9 mouse cellular contexts compared by ENCODE assay signal in the genomic region with DNA sequence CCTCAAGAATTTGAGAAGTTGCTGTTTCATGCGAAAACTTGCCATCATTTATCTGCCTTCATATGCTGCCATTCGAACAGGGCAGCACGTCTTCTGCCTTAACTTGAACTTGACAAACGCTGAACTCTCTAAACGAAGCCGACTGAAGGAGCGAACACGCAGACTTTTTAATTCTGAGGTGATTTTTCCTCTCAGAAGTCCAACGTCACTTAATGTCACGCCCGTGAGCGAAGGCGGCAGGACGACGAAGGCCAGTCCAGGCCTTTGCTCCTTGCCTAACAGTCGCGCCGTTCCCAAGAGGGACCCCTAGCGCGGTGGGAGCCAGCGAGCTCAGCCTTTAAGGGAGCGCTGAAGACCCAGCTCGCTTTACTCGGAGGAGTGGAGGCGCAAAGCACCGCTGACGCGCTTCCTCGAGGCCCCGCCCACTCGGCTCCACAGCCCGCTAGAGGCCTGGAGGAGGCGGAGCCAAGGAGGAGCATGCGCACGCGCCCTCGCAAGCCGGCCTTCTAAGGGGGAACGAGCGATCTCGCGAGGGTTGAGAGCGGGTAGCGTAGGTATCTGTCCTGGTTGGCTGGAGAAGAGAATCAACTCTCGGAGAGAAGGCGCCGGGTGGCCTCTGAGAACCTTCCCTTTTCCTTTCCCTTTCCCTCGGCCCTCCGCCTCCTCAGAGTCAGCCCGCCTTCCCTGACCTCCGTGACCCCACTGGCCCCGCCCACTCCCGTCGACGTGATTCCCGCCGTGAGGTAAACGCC. TPM values are rescaled to one million over a fixed set of nuclear protein-coding genes. Genes with fewer than 3 reads are reported as not detected.
DNase-seq lines count a peak whose midpoint lies in the region; ATAC-seq and TF ChIP-seq lines count a peak whose summit lies in the region.
"Not testable (repeated sequence)": the region's sequence is repeated elsewhere in the genome, so short reads cannot be mapped to it uniquely, and the experiment has no call there.
"Had no signal": no experiment of that assay in that cellular context is flagged by ENCODE, and none has a peak within 500 bp of the region (broad histone marks: within the 10 kb centered on the region; RNA-seq: fewer than 3 reads in every experiment).

No protein-coding gene starts in this region.

- TF ChIP-seq POLR2A in ES-Bruce4 (IDR thresholded peaks at IDR 0.05; ENCODE audit: insufficient read depth, low read length): not testable (repeated sequence)

- H3K4me3 ChIP-seq in ES-Bruce4 (ENCODE audit: low read depth, low read length): peak overlapping the region; percentile 66
- H3K4me3 ChIP-seq in hindbrain, embryonic 11.5 days (ENCODE audit: low read depth, low read length): peak overlapping the region; percentile 8; the same call in 1 of the 2 replicates
- H3K4me3 ChIP-seq in kidney, postnatal 0 days (replicated peaks; ENCODE audit: low read depth, low read length); midbrain, embryonic 16.5 days (ENCODE audit: low read depth, low read length): not testable (repeated sequence)
- 0 out of 2 replicates have a peak overlapping the region, but pooled peaks have one; percentile 0 for H3K4me3 ChIP-seq in liver, embryonic 15.5 days (replicated peaks)
- peak overlapping the region; percentile 1; the same call in 1 of the 2 replicates for H3K4me3 ChIP-seq in stomach, postnatal 0 days (ENCODE audit: low read depth, low read length)

- not testable (repeated sequence) for H3K36me3 ChIP-seq in ES-Bruce4 (ENCODE audit: control insufficient read depth, insufficient read depth, low read length, poor library complexity, severe bottlenecking); hindbrain, embryonic 11.5 days (ENCODE audit: control insufficient read depth, insufficient read depth, low read length); kidney, postnatal 0 days (ENCODE audit: insufficient read depth, low read length); liver, embryonic 15.5 days (replicated peaks); midbrain, embryonic 16.5 days (ENCODE audit: control insufficient read depth, insufficient read depth, low read length); stomach, postnatal 0 days (ENCODE audit: control insufficient read depth, insufficient read depth, low read length)

- WGBS in hindbrain, embryonic 11.5 days: 40% methylated on average over 51 of the region's 58 CpGs
- WGBS in kidney, postnatal 0 days: 44% methylated on average over 53 of the region's 58 CpGs
- WGBS in liver, embryonic 15.5 days (ENCODE audit: insufficient replicate concordance): 33% methylated on average over 56 of the region's 58 CpGs
- 41% methylated on average over 54 of the region's 58 CpGs for WGBS in midbrain, embryonic 16.5 days
- WGBS in stomach, postnatal 0 days: 47% methylated on average over 47 of the region's 58 CpGs

- H3K9me3 ChIP-seq in ES-Bruce4 (replicated peaks; ENCODE audit: control insufficient read depth, insufficient read depth, low read length, poor library complexity, severe bottlenecking): peaks cover 20% of the 10 kb centered on the region
- not testable (repeated sequence) for H3K9me3 ChIP-seq in hindbrain, embryonic 11.5 days (ENCODE audit: control insufficient read depth, low read length); kidney, postnatal 0 days (replicated peaks; ENCODE audit: low read length); liver, embryonic 15.5 days (replicated peaks); stomach, postnatal 0 days (ENCODE audit: control insufficient read depth, low read length)
- H3K9me3 ChIP-seq in midbrain, embryonic 16.5 days (replicated peaks; ENCODE audit: control insufficient read depth, low read length, poor library complexity, severe bottlenecking): peaks cover 16% of the 10 kb centered on the region

- H3K27ac ChIP-seq in ES-Bruce4 (ENCODE audit: insufficient read depth, low read length): peak overlapping the region; percentile 83
- not testable (repeated sequence) for H3K27ac ChIP-seq in hindbrain, embryonic 11.5 days (ENCODE audit: low read depth, low read length); kidney, postnatal 0 days; liver, embryonic 15.5 days (replicated peaks); midbrain, embryonic 16.5 days (ENCODE audit: low read length); stomach, postnatal 0 days (replicated peaks)

- H3K4me1 ChIP-seq in ES-Bruce4 (ENCODE audit: control insufficient read depth, insufficient read depth, low read length); hindbrain, embryonic 11.5 days (replicated peaks; ENCODE audit: control insufficient read depth, insufficient read depth, low read length); kidney, postnatal 0 days (replicated peaks; ENCODE audit: insufficient read depth, low read length); liver, embryonic 15.5 days (replicated peaks); midbrain, embryonic 16.5 days (ENCODE audit: control insufficient read depth, insufficient read depth, low read length); stomach, postnatal 0 days (replicated peaks; ENCODE audit: control insufficient read depth, insufficient read depth): not testable (repeated sequence)

- peak overlapping the region; percentile 90 for H3K9ac ChIP-seq in ES-Bruce4 (ENCODE audit: low read depth, poor library complexity, severe bottlenecking)
- not testable (repeated sequence) for H3K9ac ChIP-seq in hindbrain, embryonic 11.5 days (ENCODE audit: low read depth, low read length); kidney, postnatal 0 days (ENCODE audit: low read depth, low read length); liver, embryonic 15.5 days; midbrain, embryonic 16.5 days (ENCODE audit: low read depth, low read length); stomach, postnatal 0 days (ENCODE audit: low read length)

- DNase-seq in embryo, embryonic 9.5 days (ENCODE audit: extremely low spot score): peak; percentile 48
- peak; percentile 20 for DNase-seq in gastrocnemius, postnatal 10 days
- DNase-seq in hindbrain, embryonic 11.5 days (ENCODE audit: low spot score): peak; percentile 33
- DNase-seq in kidney, postnatal 0 days (ENCODE audit: low spot score): not testable (repeated sequence)
- peak; percentile 22 for DNase-seq in stomach, postnatal 0 days (ENCODE audit: low spot score)

- H3K27me3 ChIP-seq in ES-Bruce4 (ENCODE audit: control insufficient read depth, insufficient read depth, low read length, poor library complexity, severe bottlenecking); hindbrain, embryonic 11.5 days (ENCODE audit: control insufficient read depth, insufficient read depth, low read length); kidney, postnatal 0 days (ENCODE audit: insufficient read depth, low read length); liver, embryonic 15.5 days; midbrain, embryonic 16.5 days (ENCODE audit: control insufficient read depth, insufficient read depth, low read depth, low read length); stomach, postnatal 0 days (ENCODE audit: control insufficient read depth, insufficient read depth, low read length): not testable (repeated sequence)

- not testable (repeated sequence) for TF ChIP-seq CTCF in ES-Bruce4 (IDR thresholded peaks at IDR 0.05; ENCODE audit: low read depth, low read length); kidney, postnatal 0 days (IDR thresholded peaks at IDR 0.05; ENCODE audit: low read depth); stomach, postnatal 0 days (IDR thresholded peaks at IDR 0.05; ENCODE audit: low read depth)

- peak overlapping the region; percentile 23 for H3K4me2 ChIP-seq in hindbrain, embryonic 11.5 days (replicated peaks; ENCODE audit: low read depth, low read length)
- H3K4me2 ChIP-seq in kidney, postnatal 0 days (ENCODE audit: low read length): peak overlapping the region; percentile 34; the same call in 1 of the 2 replicates
- H3K4me2 ChIP-seq in liver, embryonic 15.5 days: peak overlapping the region; percentile 41
- peak overlapping the region; percentile 22; the same call in 1 of the 2 replicates for H3K4me2 ChIP-seq in midbrain, embryonic 16.5 days (ENCODE audit: low read length)
- 0 out of 2 replicates have a peak overlapping the region, but pooled peaks have one; percentile 5 for H3K4me2 ChIP-seq in stomach, postnatal 0 days (replicated peaks; ENCODE audit: low read depth)

- ATAC-seq in hindbrain, embryonic 11.5 days (ENCODE audit: low FRiP score): peak; percentile 90
- peak; percentile 80; the same call in 1 of the 2 replicates for ATAC-seq in kidney, postnatal 0 days (replicated peaks; ENCODE audit: low FRiP score, low read depth)
- not testable (repeated sequence) for ATAC-seq in liver, embryonic 15.5 days (ENCODE audit: insufficient read depth)
- 0 out of 2 replicates have a peak, but pooled peaks have one; percentile 58 for ATAC-seq in midbrain, embryonic 16.5 days
- peak; percentile 75 for ATAC-seq in stomach, postnatal 0 days (ENCODE audit: low FRiP score, low TSS enrichment)

- not testable (repeated sequence) for TF ChIP-seq EP300 in ES-Bruce4 (IDR thresholded peaks at IDR 0.05; ENCODE audit: insufficient read depth, low read depth, low read length); stomach, postnatal 0 days (optimal IDR thresholded peaks at IDR 0.05)

RNA-seq across cellular contexts. Expression of a gene that starts 30.3 kb away (rescaled TPM):
- 19.4 and 25.2 TPM in 2 replicates for polyA plus RNA-seq in ES-Bruce4 (2011; ENCODE audit: insufficient read depth, insufficient read length, low read depth, missing spikeins)
- not detected for total RNA-seq in gastrocnemius, postnatal 10 days (2021)
- polyA plus RNA-seq in hindbrain, embryonic 11.5 days (2014; fragmentation: Nextera tagmentation; extraction: Ambion mirVana): not detected in 2 replicates
- 0.24 and 0.25 TPM in 2 replicates for polyA plus RNA-seq in kidney, postnatal 0 days (2015; fragmentation: Nextera tagmentation; extraction: Ambion mirVana)
- polyA plus RNA-seq in liver, embryonic 15.5 days (2015; fragmentation: Nextera tagmentation; extraction: Ambion mirVana): not detected in 2 replicates
- 0.06 and 0.11 TPM in 2 replicates for polyA plus RNA-seq in midbrain, embryonic 16.5 days (2015; fragmentation: Nextera tagmentation; extraction: Ambion mirVana)
- polyA plus RNA-seq in stomach, postnatal 0 days (2015; fragmentation: Nextera tagmentation; extraction: Ambion mirVana): 0.05 and 0.16 TPM in 2 replicates
- total RNA-seq: heart, postnatal 14 days had no signal

Comparison
In these comparisons a context has a peak if more than half of its experiments do, and no peak if none do; other contexts are left out.
1. RNA of a gene that starts 30.3 kb away (polyA plus RNA-seq): 19.4 to 25.2 TPM in ES-Bruce4; 0.24 to 0.25 TPM in kidney, postnatal 0 days, 0.05 to 0.16 TPM in stomach, postnatal 0 days, 0.06 to 0.11 TPM in midbrain, embryonic 16.5 days, not detected in hindbrain, embryonic 11.5 days and not detected in liver, embryonic 15.5 days; every median in the first group is over 10 times any median in the second.
2. Peak in every context shown above with its lines, with median percentiles within 50 percentile points of each other: H3K4me2 ChIP-seq.